Mouse (Mus musculus) cerebellum, adult 9-11 months (tissue): ENCODE data around the gene Wdr48.

Experiments
- DNase-seq: peaks from one replicate; pipeline ENCODE4 v3.0.0; 2022

Gene Wdr48

GRCm38 (mm10) chr9:119970763-119971656 is 76.3 kb downstream of the Wdr48 start:
- DNase-seq, result peak; percentile 88

GRCm38 (mm10) chr9:119972166-119972565 is 77.5 kb downstream of the Wdr48 start:
- DNase-seq, result no peak

- peak; percentile 82 for DNase-seq
Measured at GRCm38 (mm10) chr9:119972582-119972981, 77.9 kb downstream of the Wdr48 start.

GRCm38 (mm10) chr9:119973281-119973680 is 78.6 kb downstream of the Wdr48 start:
- peak; percentile 57 for DNase-seq

DNA sequence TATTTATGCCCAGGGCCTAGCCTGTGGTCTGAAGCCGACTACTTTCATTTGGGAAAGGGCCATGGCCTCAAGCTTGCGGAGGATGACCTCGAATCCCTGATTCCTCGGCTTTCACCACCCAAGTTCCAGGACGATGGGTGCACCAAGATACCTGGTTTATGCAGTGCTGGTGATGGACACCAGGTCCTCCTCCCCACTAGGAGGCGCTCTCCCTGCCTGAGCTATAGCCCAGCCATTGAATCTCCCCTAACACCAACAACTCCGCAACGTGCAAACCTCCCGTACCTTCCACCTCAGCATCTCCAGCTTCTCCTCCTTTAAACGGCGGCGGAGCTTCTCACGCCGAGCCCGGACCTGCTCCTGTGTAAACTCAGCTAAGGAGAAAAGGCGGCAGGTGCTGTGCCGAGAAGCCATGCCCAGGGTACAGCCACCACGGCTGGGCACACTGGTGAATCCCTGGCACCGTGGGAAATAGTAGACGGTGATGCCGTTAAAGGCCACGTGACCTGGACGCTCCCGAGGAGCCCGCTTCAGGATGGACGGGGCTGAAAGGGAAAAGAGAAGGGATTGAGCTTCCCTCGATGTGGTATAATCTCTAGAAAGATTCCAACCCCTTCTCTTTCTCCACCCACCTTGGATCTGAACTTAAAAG is 79.3 kb downstream of the Wdr48 start:
- peak; percentile 56 for DNase-seq

GRCm38 (mm10) chr9:119974609-119975008 is 79.9 kb downstream of the Wdr48 start:
- no peak for DNase-seq

DNA sequence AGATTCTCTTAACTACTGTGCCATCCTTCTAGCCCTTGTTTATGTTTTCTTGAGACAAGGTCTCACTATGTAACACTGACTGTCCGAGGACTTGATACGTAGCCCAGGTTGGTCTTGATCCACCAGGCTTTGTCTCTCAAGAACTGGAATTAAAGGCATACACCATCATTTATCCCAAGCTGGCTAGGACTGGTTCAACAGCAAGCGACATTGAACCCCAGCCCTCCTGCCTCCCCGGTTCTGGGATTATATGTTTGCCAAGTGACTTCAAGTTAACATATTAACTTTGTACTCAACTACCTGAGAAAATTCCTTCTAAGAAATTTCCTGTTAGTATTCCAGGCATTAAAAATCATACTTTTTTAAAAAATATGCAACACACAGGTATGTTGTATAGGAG is 80.6 kb downstream of the Wdr48 start:
- no peak for DNase-seq
